Mouse (Mus musculus): ENCODE measurements around the gene Rgs17.

DNA sequence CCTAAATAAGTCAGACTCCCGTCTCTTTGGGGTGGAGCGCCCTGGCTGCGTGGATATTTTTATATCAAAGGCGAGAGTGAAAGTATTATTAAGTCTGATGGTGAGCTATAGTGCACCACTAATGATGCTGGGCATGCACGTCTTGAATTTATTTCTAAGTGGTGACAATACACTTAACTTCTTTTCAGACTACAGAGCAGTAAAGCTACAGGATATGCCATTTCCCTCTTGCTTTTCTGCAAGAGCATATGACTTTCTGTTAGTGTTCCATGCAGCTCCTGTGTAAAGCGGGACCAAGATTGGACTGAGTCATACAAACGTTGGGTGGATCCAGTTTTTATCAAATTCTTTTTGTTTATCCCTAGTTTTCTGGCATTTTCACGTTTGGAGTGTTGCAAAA lies 115.8 kb downstream of the Rgs17 start:
- TF ChIP-seq CTCF (IDR thresholded peaks at IDR 0.05; ENCODE audit: low read depth, low read length), result no peak
- no peak for TF ChIP-seq POLR2A (IDR thresholded peaks at IDR 0.05; ENCODE audit: insufficient read depth, low read length)
- no peak for TF ChIP-seq EP300 (IDR thresholded peaks at IDR 0.05; ENCODE audit: insufficient read depth, low read depth, low read length)

Data from ES-Bruce4 (cell line).